Mouse (Mus musculus) CH12.LX (cell line): ENCODE data around the gene Smg6. TPM values are rescaled to one million over a fixed set of nuclear protein-coding genes. Genes with fewer than 3 reads are reported as not detected.

Experiments used
- DNase-seq: peaks from one replicate; pipeline ENCODE4 v3.0.0-alpha.2; 2013; ENCODE audit errors: extremely low read depth
- H3K27ac ChIP-seq: 2 replicates; pipeline ENCODE4 v1.5.1; 2012; ENCODE audit warnings: low read depth, mild to moderate bottlenecking, control low read depth, moderate library complexity; ENCODE audit not compliant: insufficient read depth
- H3K27me3 ChIP-seq: replicated peaks from 2 replicates; pipeline ENCODE3; 2012; ENCODE audit warnings: inconsistent platforms
- H3K36me3 ChIP-seq, 2 experiments: replicated peaks in 1 of 2; 2 replicates each; pipeline versions ENCODE3 to v1.6.1; 2012; ENCODE audit warnings: inconsistent platforms in 1 of 2, low read length in 1 of 2, mild to moderate bottlenecking in 1 of 2, mixed read lengths in 1 of 2, moderate library complexity in 1 of 2; ENCODE audit not compliant: control insufficient read depth in 1 of 2, insufficient read depth in 1 of 2
- H3K4me1 ChIP-seq, 2 experiments: 2 replicates each; pipeline ENCODE4 v1.6.1; 2012; ENCODE audit warnings: inconsistent platforms in 1 of 2, moderate library complexity in 1 of 2; ENCODE audit not compliant: insufficient read depth in 2 of 2, control insufficient read depth in 1 of 2
- H3K4me2 ChIP-seq: 2 replicates; pipeline ENCODE4 v1.6.1; 2012; ENCODE audit warnings: low read depth, mild to moderate bottlenecking, control low read depth; ENCODE audit not compliant: poor library complexity, insufficient read depth, severe bottlenecking
- H3K4me3 ChIP-seq, 3 experiments: fragments of 150-350 bp in 1 of 3; sonication (generic) in 1 of 3; replicated peaks in 1 of 3; 2 replicates each; pipeline versions ENCODE3 to v1.5.1; 2011 to 2012; ENCODE audit warnings: low read depth in 2 of 3, low read length in 2 of 3, mild to moderate bottlenecking in 2 of 3, moderate library complexity in 2 of 3, control low read depth in 1 of 3, improper control_type of control experiment in 1 of 3, inconsistent platforms in 1 of 3, mixed read lengths in 1 of 3; ENCODE audit not compliant: poor library complexity in 1 of 3
- H3K79me2 ChIP-seq: replicated peaks from 2 replicates; pipeline ENCODE4 v1.6.1; 2012; ENCODE audit warnings: mild to moderate bottlenecking, moderate library complexity; ENCODE audit not compliant: control insufficient read depth, poor library complexity, insufficient read depth, severe bottlenecking; ENCODE audit errors: extremely low read depth
- H3K9ac ChIP-seq: 2 replicates; pipeline ENCODE4 v1.6.1; 2012; ENCODE audit warnings: low read depth, mild to moderate bottlenecking, control low read depth, moderate library complexity; ENCODE audit not compliant: insufficient read depth
- H3K9me3 ChIP-seq: replicated peaks from 2 replicates; pipeline ENCODE3; 2012; ENCODE audit warnings: low read length, inconsistent platforms, mixed read lengths
- BHLHE40 ChIP-seq: IDR thresholded peaks from 2 replicates; pipeline ENCODE4 v1.6.1; 2011; ENCODE audit warnings: mild to moderate bottlenecking, low read depth, low read length, improper control_type of control experiment
- CHD1 ChIP-seq: IDR thresholded peaks from 2 replicates; pipeline ENCODE4 v1.6.1; 2012; ENCODE audit warnings: low read depth, low read length, improper control_type of control experiment, inconsistent platforms
- CTCF ChIP-seq, 2 experiments: IDR thresholded peaks in 1 of 2; conservative IDR thresholded peaks in 1 of 2; 2 replicates each; pipeline ENCODE4 v1.5.1; 2011 to 2012; ENCODE audit warnings: low read depth in 2 of 2, low read length in 2 of 2, improper control_type of control experiment in 1 of 2, inconsistent platforms in 1 of 2, mild to moderate bottlenecking in 1 of 2, moderate library complexity in 1 of 2
- JUN ChIP-seq: IDR thresholded peaks from 2 replicates; pipeline ENCODE4 v1.6.1; 2011; ENCODE audit warnings: low read depth, mild to moderate bottlenecking, low read length, improper control_type of control experiment, moderate library complexity; ENCODE audit not compliant: insufficient read depth
- JUND ChIP-seq: conservative IDR thresholded peaks from 2 replicates; pipeline ENCODE4 v1.6.1; 2011; ENCODE audit warnings: low read depth, low read length, improper control_type of control experiment
- MAFK ChIP-seq: IDR thresholded peaks from 2 replicates; pipeline ENCODE4 v1.6.1; 2011; ENCODE audit warnings: low read length, improper control_type of control experiment; ENCODE audit not compliant: insufficient replicate concordance
- MAX ChIP-seq: IDR thresholded peaks from 2 replicates; pipeline ENCODE4 v1.6.1; 2011; ENCODE audit warnings: low read length, improper control_type of control experiment
- MAZ ChIP-seq: IDR thresholded peaks from 2 replicates; pipeline ENCODE4 v1.6.1; 2012; ENCODE audit warnings: low read depth, mild to moderate bottlenecking, inconsistent platforms, low read length, improper control_type of control experiment, moderate library complexity
- MXI1 ChIP-seq: IDR thresholded peaks from 2 replicates; pipeline ENCODE4 v1.6.1; 2011; ENCODE audit warnings: mild to moderate bottlenecking, low read depth, low read length, improper control_type of control experiment
- NRF1 ChIP-seq: IDR thresholded peaks from 2 replicates; pipeline ENCODE4 v1.6.1; 2014; ENCODE audit warnings: low read depth, mild to moderate bottlenecking, inconsistent platforms, low read length, improper control_type of control experiment, moderate library complexity
- PAX5 ChIP-seq: IDR thresholded peaks from 2 replicates; pipeline ENCODE4 v1.6.1; 2012; ENCODE audit warnings: low read length, inconsistent platforms, mixed read lengths
- POLR2A ChIP-seq: IDR thresholded peaks from 2 replicates; pipeline ENCODE4 v1.6.1; 2011; ENCODE audit warnings: low read depth, mild to moderate bottlenecking, improper control_type of control experiment, low read length
- RAD21 ChIP-seq: IDR thresholded peaks from 2 replicates; pipeline ENCODE4 v1.6.1; 2011; ENCODE audit warnings: low read depth, mild to moderate bottlenecking, low read length, improper control_type of control experiment, moderate library complexity
- TCF12 ChIP-seq: IDR thresholded peaks from 2 replicates; pipeline ENCODE4 v1.6.1; 2014; ENCODE audit warnings: low read depth, mild to moderate bottlenecking, inconsistent platforms, low read length, improper control_type of control experiment
- ZKSCAN1 ChIP-seq: IDR thresholded peaks from 2 replicates; pipeline ENCODE4 v1.6.1; 2012; ENCODE audit warnings: low read depth, inconsistent platforms, low read length, improper control_type of control experiment, borderline replicate concordance
- ZMIZ1 ChIP-seq: IDR thresholded peaks from 2 replicates; pipeline ENCODE4 v1.6.1; 2012; ENCODE audit warnings: low read depth, mild to moderate bottlenecking, inconsistent platforms, low read length, improper control_type of control experiment
- ZNF384 ChIP-seq: IDR thresholded peaks from 2 replicates; pipeline ENCODE4 v1.6.1; 2012; ENCODE audit warnings: low read depth, low read length, improper control_type of control experiment, inconsistent platforms
- dilution Hi-C: fragments of 300-500 bp; cut with MboI; formaldehyde crosslinking; loops from 2 replicates; pipeline ENCODE4 v1.14.3; 2020; ENCODE audit warnings: low sequenced_read_pairs; ENCODE audit not compliant: extremely low pct_unique_long_range_greater_than_20kb, extremely low pct_ligation_motif_present
- in situ Hi-C: fragments of 300-500 bp; cut with MboI; formaldehyde crosslinking; loops from 3 replicates; pipeline ENCODE4 v1.14.3; 2019; ENCODE audit warnings: low sequenced_read_pairs, low pct_ligation_motif_present, low pct_unique_long_range_greater_than_20kb, mixed read lengths
- polyA plus RNA-seq: library from polyadenylated mRNA; unstranded; fragments of >175 nt; gene quantifications from 2 replicates; pipeline ENCODE4 v1.2.1, GENCODE M21; 2012; ENCODE audit warnings: low read depth; ENCODE audit not compliant: insufficient read length
- total RNA-seq, 2 experiments: library from RNA; depleted of rRNA; stranded (reverse); fragments of 300-350 nt in 1 of 2; fragments of >200 nt in 1 of 2; gene quantifications; 2 replicates each; pipeline ENCODE4 v1.2.3; 2012 to 2014

Gene Smg6
- total and polyA plus RNA-seq, 3 experiments: 9.0 to 18.5 (median 12.1) TPM

DNA sequence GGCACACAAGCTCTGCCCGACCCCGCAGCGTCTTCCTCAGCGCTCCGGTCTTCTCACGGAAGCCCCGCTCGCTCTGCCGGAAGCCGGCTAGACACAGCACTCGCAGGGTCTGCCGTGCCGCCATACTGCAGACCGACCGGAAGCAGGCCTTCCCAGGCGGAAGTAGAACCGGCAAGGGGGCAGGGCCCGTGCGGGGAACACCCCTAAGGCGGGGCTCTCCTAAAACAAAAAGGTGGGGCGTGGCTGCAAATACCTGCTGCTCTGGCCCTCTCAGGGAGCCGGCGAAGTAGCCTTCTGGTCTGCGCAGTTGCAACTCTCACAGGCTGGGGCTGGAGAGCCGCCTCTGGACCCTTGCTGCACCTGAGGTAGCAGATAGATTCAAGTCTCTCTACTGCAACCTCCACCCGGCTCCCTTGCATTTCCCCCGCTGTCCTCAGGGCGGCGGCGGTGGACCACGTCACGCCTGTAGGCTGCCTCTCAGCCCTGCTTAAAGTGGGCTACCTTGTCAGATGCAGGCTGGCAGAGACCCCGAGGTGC is 253.1 kb downstream of the Smg6 start, which contains the start of gene Ovca2 (continued):
- peak; percentile 96 for TF ChIP-seq POLR2A
- TF ChIP-seq MAX: peak; percentile 57; the same call in 1 of the 2 replicates
- peak; percentile 64; the same call in 1 of the 2 replicates for TF ChIP-seq MXI1
- no peak for TF ChIP-seq PAX5
- no peak for TF ChIP-seq JUN
- no peak for TF ChIP-seq MAZ
- peak; percentile 44 for TF ChIP-seq NRF1
- TF ChIP-seq ZMIZ1: peak; percentile 88

DNA sequence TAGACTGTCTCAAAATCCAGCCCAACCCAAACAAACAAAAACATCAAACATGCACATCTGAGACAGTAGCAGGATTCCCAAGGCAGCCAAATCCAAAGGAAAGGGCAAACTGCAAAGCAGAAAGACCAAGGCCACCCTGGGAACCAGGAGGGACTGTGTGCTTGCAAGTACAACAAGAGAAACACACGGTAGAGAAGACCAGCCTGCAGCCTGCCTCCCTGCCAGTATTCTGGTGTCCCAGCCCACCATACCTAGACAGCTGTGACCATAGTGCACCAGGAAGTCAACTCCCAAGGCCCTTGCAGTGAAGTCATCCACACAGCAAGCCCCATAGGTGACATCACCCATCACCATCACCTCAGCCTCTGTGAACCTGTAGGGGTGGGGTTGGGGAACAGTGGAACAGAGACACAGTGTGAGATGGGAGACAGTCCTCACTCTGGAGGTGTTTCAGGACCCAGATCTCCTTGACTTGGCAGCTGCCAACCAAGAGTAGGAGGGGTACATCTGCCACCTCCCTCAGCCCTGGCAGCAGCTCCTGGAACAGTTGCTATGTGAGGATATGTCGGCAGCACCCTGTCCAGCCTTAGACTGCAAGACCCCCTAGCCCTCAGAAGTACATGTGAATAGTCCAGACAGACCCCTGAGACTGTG is 258.4 kb downstream of the Smg6 start:
- peaks cover 10% of the 10 kb centered on the region; the same call in 1 of the 2 replicates for H3K79me2 ChIP-seq
- in situ Hi-C loops (no loop called here), dilution Hi-C loops (no loop called here)
- DNase-seq: no peak
- H3K4me3 ChIP-seq: no peak overlapping the region
- H3K4me2 ChIP-seq: no peak overlapping the region
- peaks cover 56 to 80% of the 10 kb centered on the region in 2 experiments for H3K36me3 ChIP-seq
- no peaks in the 10 kb centered on the region for H3K9me3 ChIP-seq
- peaks cover 9 to 40% of the 10 kb centered on the region in 2 experiments for H3K4me1 ChIP-seq
- H3K27me3 ChIP-seq: no peaks in the 10 kb centered on the region
- H3K27ac ChIP-seq: no peak overlapping the region
- no peak for TF ChIP-seq CHD1
- no peak for TF ChIP-seq CTCF (conservative IDR thresholded peaks at IDR 0.05 in 1 of 2, IDR thresholded peaks at IDR 0.05 in 1 of 2; ENCODE audit: low read depth in 2 of 2, low read length in 2 of 2)
- no peak for TF ChIP-seq NRF1
- no peak for TF ChIP-seq JUND
- TF ChIP-seq RAD21: no peak
- TF ChIP-seq MAFK: no peak
- no peak overlapping the region for H3K9ac ChIP-seq

DNA sequence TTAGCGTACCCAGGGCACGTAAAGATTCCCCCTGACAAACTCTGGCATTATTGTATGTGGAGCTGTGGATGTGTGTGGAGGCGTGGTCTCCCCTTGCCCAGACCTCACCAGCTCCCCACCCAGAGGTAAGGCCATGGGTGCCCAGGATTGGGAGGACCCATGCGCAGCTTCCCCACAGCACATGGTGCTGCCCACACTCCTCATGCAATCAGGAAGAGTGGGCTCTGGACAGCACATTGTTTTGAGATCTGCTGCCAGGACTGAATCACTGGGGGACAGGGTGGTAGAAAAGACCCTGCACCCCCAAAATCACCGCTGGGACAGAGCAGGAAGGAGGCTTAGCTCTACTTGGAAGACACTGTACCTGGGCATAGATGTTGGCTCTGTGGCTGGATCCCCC is 258.9 kb downstream of the Smg6 start:
- dilution Hi-C loops: no loop called here
- no peak for TF ChIP-seq ZKSCAN1
- no peak for TF ChIP-seq CTCF (conservative IDR thresholded peaks at IDR 0.05 in 1 of 2, IDR thresholded peaks at IDR 0.05 in 1 of 2; ENCODE audit: low read depth in 2 of 2, low read length in 2 of 2)
- TF ChIP-seq BHLHE40: no peak
- no peak for TF ChIP-seq TCF12
- no peak for TF ChIP-seq ZNF384
- no peak for TF ChIP-seq JUND

More for the DNA sequence above, 258.9 kb downstream of the Smg6 start:
- peaks cover 9 to 39% of the 10 kb centered on the region in 2 experiments for H3K4me1 ChIP-seq
- H3K9ac ChIP-seq: no peak overlapping the region
- no peak overlapping the region for H3K27ac ChIP-seq
- DNase-seq: no peak
- peaks cover 15% of the 10 kb centered on the region for H3K79me2 ChIP-seq
- H3K36me3 ChIP-seq: peaks cover 54 to 76% of the 10 kb centered on the region in 2 experiments
- in situ Hi-C loops: no loop called here
- no peak overlapping the region for H3K4me3 ChIP-seq
- H3K27me3 ChIP-seq: no peaks in the 10 kb centered on the region
- no peaks in the 10 kb centered on the region for H3K9me3 ChIP-seq
- H3K4me2 ChIP-seq: no peak overlapping the region
